Mouse (Mus musculus) limb, embryonic 14.5 days (tissue): ENCODE data around the gene Stfa2l1. TPM values are rescaled to one million over a fixed set of nuclear protein-coding genes. Genes with fewer than 3 reads are reported as not detected.
"Not testable (repeated sequence)": the region's sequence is repeated elsewhere in the genome, so short reads cannot be mapped to it uniquely, and the experiment has no call there.

Source experiments
- ATAC-seq: fragments of 200-750 bp; cut with Nextera tagmentation; 2 replicates; pipeline ENCODE4 v1.8.0; 2017; ENCODE audit warnings: low read depth, moderate number of reproducible peaks, moderate TSS enrichment; ENCODE audit not compliant: low FRiP score
- DNase-seq: peaks from one replicate; pipeline ENCODE4 v3.0.0-alpha.2; 2015; ENCODE audit warnings: low spot score
- H3K27ac ChIP-seq: fragments of 300-500 bp; sonication (generic); replicated peaks from 2 replicates; pipeline ENCODE4 v1.5.1; 2014; ENCODE audit warnings: low read depth, mild to moderate bottlenecking, low read length, moderate library complexity, mixed read lengths
- H3K27me3 ChIP-seq: fragments of 300-500 bp; sonication (generic); 2 replicates; pipeline ENCODE4 v1.6.1; 2014; ENCODE audit warnings: low read length, mixed read lengths; ENCODE audit not compliant: control insufficient read depth, insufficient read depth
- H3K36me3 ChIP-seq: fragments of 300-500 bp; sonication (generic); 2 replicates; pipeline ENCODE4 v1.6.1; 2014; ENCODE audit warnings: mild to moderate bottlenecking, low read length, moderate library complexity, mixed read lengths; ENCODE audit not compliant: control insufficient read depth, insufficient read depth
- H3K4me1 ChIP-seq: fragments of 300-500 bp; sonication (generic); 2 replicates; pipeline ENCODE4 v1.6.1; 2014; ENCODE audit warnings: antibody characterized with exemption, low read length, mixed read lengths; ENCODE audit not compliant: control insufficient read depth, insufficient read depth
- H3K4me2 ChIP-seq: fragments of 300-500 bp; sonication (generic); replicated peaks from 2 replicates; pipeline ENCODE4 v1.6.1; 2014; ENCODE audit warnings: low read depth, mild to moderate bottlenecking, low read length, moderate library complexity; ENCODE audit not compliant: severe bottlenecking
- H3K4me3 ChIP-seq: fragments of 300-500 bp; sonication (generic); replicated peaks from 2 replicates; pipeline ENCODE4 v1.5.1; 2014; ENCODE audit warnings: low read length
- H3K9ac ChIP-seq: fragments of 300-500 bp; sonication (generic); 2 replicates; pipeline ENCODE4 v1.6.1; 2014; ENCODE audit warnings: mild to moderate bottlenecking, low read depth, low read length, moderate library complexity; ENCODE audit not compliant: severe bottlenecking
- H3K9me3 ChIP-seq: fragments of 300-500 bp; sonication (generic); 2 replicates; pipeline ENCODE4 v1.6.1; 2016; ENCODE audit warnings: low read length; ENCODE audit not compliant: control insufficient read depth
- POLR2A ChIP-seq: fragments of 200-500 bp; IDR thresholded peaks from 2 replicates; pipeline ENCODE4 v1.8.0; 2012; ENCODE audit warnings: inconsistent platforms, mild to moderate bottlenecking, moderate library complexity, borderline replicate concordance; ENCODE audit not compliant: insufficient read depth, insufficient read length; ENCODE audit errors: extremely low read depth
- WGBS: fragments of 180-500 bp; shearing (Covaris S2); extraction: QIAGEN DNeasy Blood & Tissue Kit; methylation state at CpG from one replicate; pipeline ENCODE4 v1.1.7; 2014; 5-methylcytosine and 5-hydroxymethylcytosine counted together
- polyA plus RNA-seq, 2 experiments: library from polyadenylated mRNA; depleted of rRNA in 1 of 2; stranded (reverse) in 1 of 2; unstranded in 1 of 2; fragments of >200 nt; fragmentation: Nextera tagmentation in 1 of 2; extraction: Ambion mirVana in 1 of 2; gene quantifications; 2 replicates each; pipeline versions ENCODE4 v1.2.1 to v1.2.3; 2012 to 2014

Gene Stfa2l1
- polyA plus RNA-seq (2012; rRNA removed) (1.2 and 1.8 TPM in 2 replicates), polyA plus RNA-seq (2014; fragmentation: Nextera tagmentation; extraction: Ambion mirVana) (0.76 and 1.9 TPM in 2 replicates)

- Histone ChIP-seq H3K4me3 (no peak within 1 kb of the TSS), H3K9me3 (no peaks in the 10 kb centered on the region), H3K27me3 (no peaks in the 10 kb centered on the region), H3K27ac (no peak within 1 kb of the TSS), H3K9ac (no peak within 1 kb of the TSS), H3K4me1 (no peaks in the 10 kb centered on the region), H3K4me2 (no peak within 1 kb of the TSS), H3K36me3 (no peaks in the 10 kb centered on the region)
- TF ChIP-seq POLR2A, result no peak
- DNase-seq, result no peak
- no peak for ATAC-seq
These were observed at the start of gene Stfa2l1 for GRCm38 (mm10) chr16:36156402-36156975. Gene Stfa2l1 (plus strand): TSS chr16:36156811.

GRCm38 (mm10) chr16:36111486-36111885 lies 45.1 kb upstream of the Stfa2l1 start:
- not testable (repeated sequence) for H3K27ac ChIP-seq, H3K36me3 ChIP-seq, H3K9me3 ChIP-seq, DNase-seq, H3K9ac ChIP-seq, H3K4me3 ChIP-seq, H3K27me3 ChIP-seq, ATAC-seq, H3K4me1 ChIP-seq, H3K4me2 ChIP-seq

- H3K36me3 ChIP-seq, H3K9me3 ChIP-seq, DNase-seq, H3K27me3 ChIP-seq, H3K4me3 ChIP-seq, H3K27ac ChIP-seq, H3K9ac ChIP-seq, H3K4me1 ChIP-seq, H3K4me2 ChIP-seq, ATAC-seq: not testable (repeated sequence)
- 90% methylated on average over 6 of the region's 6 CpGs for WGBS
These were observed 40.9 kb upstream of the Stfa2l1 start for GRCm38 (mm10) chr16:36115751-36116150.

GRCm38 (mm10) chr16:36128092-36128491 lies 28.5 kb upstream of the Stfa2l1 start:
- no peak for DNase-seq
- 86% methylated on average over 7 of the region's 7 CpGs for WGBS
- no peak overlapping the region for H3K9ac ChIP-seq
- H3K4me1 ChIP-seq, result no peaks in the 10 kb centered on the region
- H3K4me3 ChIP-seq, result no peak overlapping the region
- no peaks in the 10 kb centered on the region for H3K9me3 ChIP-seq
- H3K27ac ChIP-seq, result no peak overlapping the region
- no peaks in the 10 kb centered on the region for H3K36me3 ChIP-seq
- no peak for TF ChIP-seq POLR2A
- H3K4me2 ChIP-seq, result no peak overlapping the region
- no peaks in the 10 kb centered on the region for H3K27me3 ChIP-seq
- no peak for ATAC-seq

GRCm38 (mm10) chr16:36131141-36131540 lies 25.5 kb upstream of the Stfa2l1 start, which contains the start of gene Csta1:
Gene Csta1 (minus strand): TSS chr16:36131241.
- WGBS, result 37% methylated on average over 1 of the region's 1 CpGs
- Histone ChIP-seq H3K27ac (no peak within 1 kb of the TSS), H3K4me1 (no peaks in the 10 kb centered on the region), H3K27me3 (no peaks in the 10 kb centered on the region), H3K4me2 (no peak within 1 kb of the TSS), H3K9me3 (no peaks in the 10 kb centered on the region), H3K9ac (no peak within 1 kb of the TSS), H3K4me3 (no peak within 1 kb of the TSS), H3K36me3 (no peaks in the 10 kb centered on the region)
- ATAC-seq (no peak), DNase-seq (no peak)
- no peak for TF ChIP-seq POLR2A

GRCm38 (mm10) chr16:36138201-36138600 lies 18.4 kb upstream of the Stfa2l1 start:
- Histone ChIP-seq H3K9ac (no peak overlapping the region), H3K27me3 (no peaks in the 10 kb centered on the region), H3K4me2 (no peak overlapping the region), H3K27ac (no peak overlapping the region), H3K36me3 (no peaks in the 10 kb centered on the region), H3K9me3 (no peaks in the 10 kb centered on the region), H3K4me1 (no peaks in the 10 kb centered on the region), H3K4me3 (no peak overlapping the region)
- ATAC-seq (no peak), DNase-seq (no peak)
- 73% methylated on average over 2 of the region's 2 CpGs for WGBS
- no peak for TF ChIP-seq POLR2A

- H3K9ac ChIP-seq, DNase-seq, H3K27me3 ChIP-seq, ATAC-seq, H3K36me3 ChIP-seq, H3K9me3 ChIP-seq, H3K27ac ChIP-seq, H3K4me1 ChIP-seq, H3K4me2 ChIP-seq, H3K4me3 ChIP-seq: not testable (repeated sequence)
- 84% methylated on average over 9 of the region's 10 CpGs for WGBS
These were observed 11.2 kb downstream of the Stfa2l1 start for GRCm38 (mm10) chr16:36167841-36168240.
